In the genomic region with DNA sequence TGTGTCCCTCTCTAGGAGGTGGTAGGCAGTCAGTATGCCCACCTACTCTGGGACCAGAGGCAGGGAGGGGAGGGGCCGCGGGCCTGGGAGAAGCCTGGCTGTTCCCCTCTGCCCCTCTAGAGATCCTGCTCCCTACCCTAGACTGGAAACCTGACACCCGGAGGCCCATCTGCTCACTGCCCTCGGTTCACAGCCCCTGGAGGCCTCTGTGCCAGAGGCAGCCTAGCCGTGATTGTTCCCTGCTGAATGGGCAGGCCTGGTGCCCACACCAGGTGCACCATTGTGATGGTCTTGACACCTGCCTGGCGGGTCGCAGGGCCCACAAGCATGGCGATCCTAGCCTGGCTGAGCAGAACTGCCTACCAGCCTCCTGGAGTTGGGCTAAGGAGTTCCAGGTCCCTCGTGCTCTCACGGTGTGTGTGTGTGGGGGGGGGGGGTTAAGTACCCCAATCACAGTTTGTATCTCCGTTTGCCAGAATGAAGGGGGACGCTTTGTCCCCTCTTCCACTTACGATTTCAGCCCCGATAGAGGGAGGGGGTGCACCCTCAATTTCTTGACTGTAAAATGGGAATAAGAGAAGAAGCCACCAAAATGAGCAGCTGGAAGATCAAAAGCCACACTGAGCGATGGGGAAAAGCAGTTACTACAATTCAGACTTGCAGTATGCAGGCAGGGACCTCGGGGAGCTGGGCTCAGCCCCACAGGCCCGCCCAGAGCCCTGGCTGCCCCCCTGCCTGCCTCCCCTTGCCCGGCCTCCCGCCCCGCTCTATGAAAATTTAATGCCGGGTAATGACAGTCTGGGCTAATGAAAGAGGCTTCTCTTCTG, we compare ENCODE assay signal across 10 mouse cellular contexts. TPM values are rescaled to one million over a fixed set of nuclear protein-coding genes. Genes with fewer than 3 reads are reported as not detected.
DNase-seq lines count a peak whose midpoint lies in the region; ATAC-seq and TF ChIP-seq lines count a peak whose summit lies in the region.
"Had no signal": no experiment of that assay in that cellular context is flagged by ENCODE, and none has a peak within 500 bp of the region (broad histone marks: within the 10 kb centered on the region; RNA-seq: fewer than 3 reads in every experiment).

No protein-coding gene starts in this region.

- H3K36me3 ChIP-seq in heart, embryonic 10.5 days: no peaks in the 10 kb centered on the region
- H3K36me3 ChIP-seq in midbrain, embryonic 14.5 days (ENCODE audit: control insufficient read depth, insufficient read depth, low read length): no peaks in the 10 kb centered on the region

- peak overlapping the region; percentile 44 for H3K4me3 ChIP-seq in heart, embryonic 10.5 days
- 0 out of 2 replicates have a peak overlapping the region, but pooled peaks have one; percentile 9 for H3K4me3 ChIP-seq in midbrain, embryonic 14.5 days (replicated peaks; ENCODE audit: low read depth, low read length)

- DNase-seq in heart, embryonic 10.5 days (ENCODE audit: low spot score): no peak
- DNase-seq in heart, adult 8-10 months (ENCODE audit: low spot score): no peak
- DNase-seq in brain, embryonic 14.5 days (ENCODE audit: low read depth): peak; percentile 79
- peak; percentile 23 for DNase-seq in heart, postnatal 4 days
- peak; percentile 61 for DNase-seq in midbrain, embryonic 14.5 days
- DNase-seq in layer of hippocampus, adult 9-10 months (ENCODE audit: low spot score): no peak
- no peak for DNase-seq in adrenal gland, adult 8-10 months
- DNase-seq: cerebellum, postnatal 36 days; kidney, adult 8-10 months had no signal

- H3K27ac ChIP-seq in heart, embryonic 10.5 days: peak overlapping the region; percentile 69
- peak overlapping the region; percentile 5 for H3K27ac ChIP-seq in midbrain, embryonic 14.5 days (replicated peaks; ENCODE audit: low read depth, low read length)

- no peak for TF ChIP-seq CTCF in brain, embryonic 14.5 days (IDR thresholded peaks at IDR 0.05; ENCODE audit: borderline replicate concordance, extremely low read depth, insufficient read depth, insufficient read length)

- no peak overlapping the region for H3K9ac ChIP-seq in midbrain, embryonic 14.5 days (replicated peaks; ENCODE audit: low read length)

- no peak for TF ChIP-seq POLR2A in brain, embryonic 14.5 days (IDR thresholded peaks at IDR 0.05; ENCODE audit: borderline replicate concordance, extremely low read depth, insufficient read depth, insufficient read length, poor library complexity, severe bottlenecking)

- peaks cover 72% of the 10 kb centered on the region for H3K4me1 ChIP-seq in heart, embryonic 10.5 days
- peaks cover 32% of the 10 kb centered on the region for H3K4me1 ChIP-seq in midbrain, embryonic 14.5 days (ENCODE audit: control insufficient read depth, insufficient read depth, low read length)

- H3K27me3 ChIP-seq in heart, embryonic 10.5 days (ENCODE audit: insufficient read depth, poor library complexity, severe bottlenecking): peaks cover 53% of the 10 kb centered on the region
- peaks cover 3% of the 10 kb centered on the region for H3K27me3 ChIP-seq in midbrain, embryonic 14.5 days (ENCODE audit: control insufficient read depth, insufficient read depth, low read length)

- peak overlapping the region; percentile 41 for H3K4me2 ChIP-seq in midbrain, embryonic 14.5 days (ENCODE audit: low read length)

- WGBS in heart, embryonic 10.5 days: 11% methylated on average over 21 of the region's 21 CpGs
- WGBS in midbrain, embryonic 14.5 days: 2% methylated on average over 21 of the region's 21 CpGs

- no peaks in the 10 kb centered on the region for H3K9me3 ChIP-seq in heart, embryonic 10.5 days
- H3K9me3 ChIP-seq in midbrain, embryonic 14.5 days (ENCODE audit: control insufficient read depth, low read length): no peaks in the 10 kb centered on the region

- peak; percentile 54 for ATAC-seq in midbrain, embryonic 14.5 days (ENCODE audit: low FRiP score, low TSS enrichment)
- no peak for ATAC-seq in inflammation-experienced regulatory T-cells, adult 6 months

RNA-seq across cellular contexts. Expression of gene Casz1, which starts 33.4 kb away (rescaled TPM):
- 15.9 and 26.3 TPM in 2 replicates for polyA plus RNA-seq in heart, embryonic 10.5 days (2016; fragmentation: Nextera tagmentation; extraction: Ambion mirVana)
- total RNA-seq in heart, adult 8-10 months (2022): 10 to 100 TPM; 40.6 to 49.5 (median 47.3) TPM
- polyA plus RNA-seq in brain, embryonic 14.5 days (2012; rRNA removed): 2.9 and 6.9 TPM in 2 replicates
- 10 to 100 TPM; 79.5 to 82.9 TPM for total RNA-seq in heart, postnatal 4 days (2021)
- polyA plus RNA-seq in midbrain, embryonic 14.5 days (2014; fragmentation: Nextera tagmentation; extraction: Ambion mirVana): 2.1 and 3.1 TPM in 2 replicates
- polyA plus RNA-seq in inflammation-experienced regulatory T-cells, adult 6 months (2017; shearing (Covaris generic)): 1 to 10 TPM in 1 of 3 experiments, under 1 TPM in 2; 0.58 to 1.8 (median 0.80) TPM
- 10 to 100 TPM in 2 of 4 experiments, 1 to 10 TPM in 2; 5.3 to 14.4 (median 9.8) TPM for total RNA-seq in adrenal gland, adult 8-10 months (2022)

Comparison
In these comparisons a context has a peak if more than half of its experiments do, and no peak if none do; other contexts are left out.
1. DNase-seq: peak in brain, embryonic 14.5 days (single experiment), heart, postnatal 4 days (single experiment) and midbrain, embryonic 14.5 days (single experiment); none in heart, embryonic 10.5 days (single experiment), heart, adult 8-10 months (single experiment), layer of hippocampus, adult 9-10 months (single experiment) and adrenal gland, adult 8-10 months (single experiment).